Mouse (Mus musculus): ENCODE results near the gene Trim67.

Gene Trim67

DNA sequence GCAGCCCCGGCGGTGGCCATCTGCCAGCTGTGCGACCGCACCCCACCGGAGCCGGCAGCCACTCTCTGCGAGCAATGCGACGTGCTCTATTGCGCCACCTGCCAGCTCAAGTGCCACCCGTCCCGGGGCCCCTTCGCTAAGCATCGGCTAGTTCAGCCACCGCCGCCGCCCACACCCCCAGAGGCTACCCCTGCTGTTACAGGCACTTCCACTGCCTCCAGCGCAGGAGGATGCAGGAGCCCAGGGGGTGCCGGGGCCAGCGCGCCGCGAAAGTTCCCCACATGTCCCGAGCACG is 1.5 kb downstream of the Trim67 start:
- DNase-seq (ENCODE audit: low spot score): peak; percentile 18

GRCm38 (mm10) chr8:124795781-124796488 is 3.0 kb downstream of the Trim67 start:
- DNase-seq (ENCODE audit: low spot score): no peak

GRCm38 (mm10) chr8:124800542-124800941 is 7.7 kb downstream of the Trim67 start:
- DNase-seq (ENCODE audit: low spot score): no peak

DNA sequence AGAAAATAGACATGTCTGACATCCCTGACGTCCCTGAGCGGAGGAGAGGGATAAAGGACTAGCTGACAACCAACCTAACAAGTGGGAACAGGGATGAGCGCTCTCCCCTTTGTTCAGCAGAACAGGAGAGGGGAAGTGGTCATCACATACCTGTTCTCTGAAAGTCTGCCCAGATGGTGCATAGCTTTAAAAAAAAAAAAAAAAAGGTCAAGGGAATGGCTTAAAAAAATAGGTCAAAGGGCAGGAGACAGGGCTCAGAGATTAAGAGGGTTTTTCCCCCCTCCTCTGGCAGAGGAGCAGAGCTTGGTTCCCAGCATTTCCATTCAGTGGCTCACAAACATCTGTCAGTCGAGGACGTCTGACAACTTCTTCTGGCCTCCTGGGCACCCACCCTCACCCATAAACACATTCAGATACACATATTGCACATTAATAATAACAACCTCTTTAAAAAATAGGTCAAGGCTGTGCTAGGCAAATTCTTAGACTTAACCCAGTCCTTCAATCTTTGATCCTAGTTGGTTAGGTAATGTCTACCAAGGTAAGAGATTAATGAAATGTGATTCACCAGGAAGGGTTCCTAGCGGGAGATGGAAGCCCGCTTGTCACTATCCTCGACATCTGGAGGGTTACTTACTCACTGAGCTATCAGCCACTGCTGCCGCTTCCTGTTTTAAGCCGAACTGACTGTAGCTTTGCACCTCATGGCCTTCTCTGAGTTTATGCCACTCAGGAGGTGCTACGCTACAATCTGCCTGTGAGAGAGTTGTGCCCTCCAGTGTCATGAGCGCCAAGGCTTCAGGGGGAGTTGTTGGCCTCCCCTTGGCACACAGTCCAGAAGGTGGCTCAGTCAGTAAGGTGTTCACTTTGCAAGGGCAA is 11.2 kb downstream of the Trim67 start:
- DNase-seq (ENCODE audit: low spot score): no peak

- DNase-seq (ENCODE audit: low spot score): no peak
Measured at GRCm38 (mm10) chr8:124805990-124806389, 13.1 kb downstream of the Trim67 start.

DNA sequence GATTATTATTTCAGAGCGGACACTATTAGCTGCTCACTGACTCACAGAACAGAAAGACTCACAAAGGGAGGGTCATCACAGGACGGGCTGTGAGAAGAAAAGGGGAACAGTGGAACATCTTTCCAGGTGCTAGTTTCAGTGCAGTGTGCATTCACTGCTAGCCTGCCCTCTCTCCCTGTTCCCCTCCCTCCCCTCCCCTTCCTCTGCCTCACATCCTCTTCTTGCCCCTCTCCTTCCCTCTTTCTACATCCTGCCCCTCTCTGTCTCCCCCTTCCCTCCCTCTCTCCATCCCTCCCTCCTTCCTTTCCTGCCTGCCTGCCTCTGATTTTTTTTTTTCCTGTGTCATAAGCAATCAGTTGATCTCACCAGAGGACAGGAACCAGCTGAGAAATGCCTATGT is 16.5 kb downstream of the Trim67 start:
- no peak for DNase-seq (ENCODE audit: low spot score)

- no peak for DNase-seq (ENCODE audit: low spot score)
Measured at GRCm38 (mm10) chr8:124810056-124810610, 17.2 kb downstream of the Trim67 start.

- no peak for DNase-seq (ENCODE audit: low spot score)
Measured at GRCm38 (mm10) chr8:124810689-124811394, 17.9 kb downstream of the Trim67 start.

- DNase-seq (ENCODE audit: low spot score): no peak
Measured at GRCm38 (mm10) chr8:124813326-124813725, 20.4 kb downstream of the Trim67 start.

- DNase-seq (ENCODE audit: low spot score): no peak
Measured at GRCm38 (mm10) chr8:124815870-124816269, 23.0 kb downstream of the Trim67 start.

DNA sequence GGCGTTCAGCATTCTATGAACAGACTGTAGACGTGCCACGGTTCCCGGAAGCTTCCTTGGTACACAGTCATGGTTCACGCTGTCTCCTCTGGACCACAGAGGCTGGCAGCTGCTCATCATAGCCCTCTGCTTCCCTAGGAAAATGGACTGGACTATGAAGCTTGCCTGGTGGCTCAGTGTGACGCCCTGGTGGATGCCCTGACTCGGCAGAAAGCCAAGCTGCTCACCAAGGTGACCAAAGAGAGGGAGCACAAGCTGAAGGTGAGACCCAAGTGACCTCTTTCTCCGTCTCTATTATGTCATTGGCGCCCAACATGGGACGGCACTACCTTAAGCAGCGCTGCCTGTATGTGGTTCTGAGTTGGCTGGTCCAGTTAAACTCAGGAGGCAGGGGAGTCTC is 24.0 kb downstream of the Trim67 start:
- DNase-seq (ENCODE audit: low spot score): no peak

DNA sequence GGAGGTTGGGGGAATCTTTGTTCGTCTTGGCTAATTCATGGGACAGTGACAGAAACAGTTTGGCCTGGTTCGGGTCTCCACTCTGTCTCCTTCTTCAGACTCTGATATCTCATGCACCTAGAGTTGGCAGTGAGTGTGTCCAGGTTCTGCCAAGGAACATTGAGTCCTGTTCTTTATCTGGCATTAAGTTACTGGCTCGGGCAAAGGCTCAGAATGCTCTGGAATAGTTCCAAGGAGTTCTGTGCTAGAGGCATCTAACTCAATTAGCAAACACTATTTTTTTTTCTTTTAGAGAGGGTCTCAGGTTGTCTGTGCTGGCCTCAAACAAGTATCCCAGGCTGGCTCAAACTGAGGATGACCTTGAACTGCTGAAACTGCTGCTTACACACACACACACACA is 24.5 kb downstream of the Trim67 start:
- no peak for DNase-seq (ENCODE audit: low spot score)

GRCm38 (mm10) chr8:124819612-124820115 is 26.8 kb downstream of the Trim67 start:
- no peak for DNase-seq (ENCODE audit: low spot score)

DNA sequence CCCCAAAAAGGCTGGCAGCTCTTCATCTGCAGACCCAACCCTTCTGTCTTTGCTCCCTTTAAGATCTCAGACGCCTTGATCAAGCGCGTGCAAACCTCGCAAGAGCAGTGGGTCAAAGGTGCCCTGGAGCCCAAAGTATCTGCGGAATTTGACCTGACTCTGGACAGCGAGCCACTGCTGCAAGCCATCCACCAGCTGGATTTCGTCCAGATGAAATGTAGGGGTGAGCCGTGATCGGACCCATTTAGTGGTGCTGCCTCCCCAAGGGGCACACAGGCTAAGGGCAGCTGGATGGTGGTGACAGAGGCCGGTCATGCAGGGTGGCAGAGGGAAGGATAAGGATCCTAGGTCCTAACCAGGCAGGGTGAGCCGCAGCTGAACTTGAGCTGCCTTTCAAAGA is 27.2 kb downstream of the Trim67 start:
- no peak for DNase-seq (ENCODE audit: low spot score)

DNA sequence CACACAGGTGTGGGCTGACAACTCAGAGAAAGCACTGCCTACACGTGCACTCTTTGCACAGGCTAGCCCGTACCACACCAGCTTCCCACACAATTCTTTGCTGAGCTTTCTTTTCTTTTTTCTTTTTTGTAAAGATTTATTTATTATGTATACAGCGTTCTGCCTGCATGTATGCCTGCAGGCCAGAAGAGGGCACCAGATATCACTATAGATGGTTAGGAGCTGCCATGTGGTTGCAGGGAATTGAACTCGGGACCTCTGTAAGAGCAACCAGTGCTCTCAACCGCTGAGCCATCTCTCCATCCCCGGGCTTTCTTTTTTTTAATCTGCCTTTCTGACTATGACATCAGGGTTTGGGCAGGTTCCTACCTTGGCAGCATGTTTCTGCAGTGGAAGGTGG is 30.6 kb downstream of the Trim67 start:
- DNase-seq (ENCODE audit: low spot score): no peak

DNA sequence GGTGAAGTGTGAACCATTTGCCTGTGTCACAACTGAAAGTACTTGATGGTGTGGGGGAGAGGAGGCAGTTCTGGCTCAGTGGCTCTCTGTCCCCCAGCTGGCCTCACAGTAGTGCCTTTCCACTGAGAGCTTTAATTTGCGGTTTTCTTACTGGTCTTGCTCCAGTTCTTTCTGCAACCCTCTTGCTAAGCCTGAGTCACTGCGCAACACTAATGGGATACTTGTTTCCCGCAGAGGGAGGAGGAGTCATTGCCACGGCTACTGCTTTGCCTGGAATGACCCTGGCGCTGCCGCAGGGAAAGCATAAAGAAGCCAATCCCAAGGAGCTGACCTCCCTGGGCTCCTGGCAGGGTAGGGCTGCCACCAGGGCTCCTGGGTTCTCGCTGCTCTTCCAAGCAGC is 33.8 kb downstream of the Trim67 start:
- peak; percentile 61 for DNase-seq (ENCODE audit: low spot score)

- DNase-seq (ENCODE audit: low spot score): peak; percentile 60
Measured at GRCm38 (mm10) chr8:124827387-124827786, 34.5 kb downstream of the Trim67 start.

DNA sequence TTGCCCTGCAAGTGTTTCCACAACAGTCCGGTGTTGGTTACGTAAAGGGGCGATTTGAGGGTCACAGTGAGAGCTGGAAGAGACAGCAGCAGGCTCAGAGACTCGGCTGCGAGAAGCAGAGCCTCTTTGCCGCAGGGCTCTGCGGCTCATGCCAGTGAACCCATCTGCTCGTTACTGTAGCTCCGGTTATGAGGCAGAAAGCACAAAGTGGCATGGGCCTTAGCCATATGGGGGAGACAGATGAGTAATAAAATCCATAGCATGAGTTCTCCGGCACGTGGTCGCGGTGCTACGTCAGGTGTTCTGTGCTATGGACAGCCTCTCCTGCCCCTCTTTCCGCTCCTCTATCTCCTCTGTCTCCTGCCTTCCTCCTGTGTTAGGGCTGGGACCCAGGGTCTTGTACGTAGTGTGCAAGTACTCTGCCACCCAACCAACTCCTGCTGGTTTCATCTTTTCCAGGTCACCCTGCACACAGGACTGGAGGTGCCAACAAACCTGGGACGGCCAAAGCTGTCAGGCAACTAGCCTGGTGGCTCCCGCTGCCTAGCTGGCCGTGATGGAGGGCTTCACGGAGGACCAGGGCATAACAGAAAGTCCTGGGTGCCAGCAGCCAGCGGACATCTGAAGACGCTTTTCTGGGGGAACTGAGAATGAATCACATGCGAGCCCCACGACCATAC is 35.8 kb downstream of the Trim67 start:
- no peak for DNase-seq (ENCODE audit: low spot score)

- DNase-seq (ENCODE audit: low spot score): no peak
Measured at GRCm38 (mm10) chr8:124830050-124830449, 37.2 kb downstream of the Trim67 start.

- no peak for DNase-seq (ENCODE audit: low spot score)
Measured at GRCm38 (mm10) chr8:124831531-124831930, 38.6 kb downstream of the Trim67 start.

- no peak for DNase-seq (ENCODE audit: low spot score)
Measured at GRCm38 (mm10) chr8:124831941-124832340, 39.0 kb downstream of the Trim67 start.

Data from lung, postnatal 25 days (tissue).